Mouse (Mus musculus) bone marrow macrophage, adult 2 months (primary cell): ENCODE results near the gene Lrfn3.

Experiments
- CTCF ChIP-seq: IDR thresholded peaks from 2 replicates; pipeline ENCODE4 v1.5.1; 2012; ENCODE audit warnings: low read depth, mild to moderate bottlenecking, low read length, moderate library complexity
- POLR2A ChIP-seq: IDR thresholded peaks from 2 replicates; pipeline ENCODE4 v1.6.1; 2012; ENCODE audit warnings: mild to moderate bottlenecking, low read depth, low read length, borderline replicate concordance

DNA sequence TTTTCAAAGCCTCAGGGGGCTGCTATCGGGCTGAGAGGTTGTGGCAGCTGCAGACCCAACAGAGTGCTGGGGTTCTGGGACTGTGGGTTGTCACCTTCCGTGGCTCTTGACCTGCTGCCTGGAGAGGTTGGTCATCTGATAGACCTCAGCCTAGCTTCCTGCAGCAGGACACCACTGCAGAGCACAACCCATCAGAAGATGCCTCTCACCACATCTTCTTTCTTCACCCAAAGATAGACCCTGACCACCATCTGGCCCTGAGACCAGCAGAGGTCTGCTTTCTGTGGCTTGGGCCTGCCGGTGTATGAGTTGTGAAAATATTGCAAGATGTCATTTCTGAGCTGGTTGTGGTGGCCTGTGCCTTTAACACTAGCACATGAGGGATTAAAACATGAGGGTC is 48.5 kb upstream of the Lrfn3 start:
- TF ChIP-seq POLR2A: no peak
- no peak for TF ChIP-seq CTCF
